Mouse (Mus musculus) mesoderm, embryonic 11.5 days (tissue): ENCODE results near the gene Sh3rf1.
A peak's percentile ranks its signal among the peaks of the same experiment; 100 is the strongest.

Experiments
- DNase-seq: peaks from one replicate; pipeline ENCODE4 v3.0.0-alpha.2; 2012; ENCODE audit warnings: low read depth, low spot score

Sh3rf1 gene

GRCm38 (mm10) chr8:61223729-61224379, at the start of gene Sh3rf1:
Gene Sh3rf1 (plus strand): TSS chr8:61223872.
- peak; percentile 71 for DNase-seq

- DNase-seq: peak; percentile 35
Measured at GRCm38 (mm10) chr8:61173921-61174492, 49.7 kb upstream of the Sh3rf1 start.

GRCm38 (mm10) chr8:61175876-61176275, 47.8 kb upstream of the Sh3rf1 start:
- no peak for DNase-seq

- no peak for DNase-seq
Measured at GRCm38 (mm10) chr8:61177680-61178593, 45.7 kb upstream of the Sh3rf1 start.

- DNase-seq: no peak
Measured at GRCm38 (mm10) chr8:61178594-61179140, 45.0 kb upstream of the Sh3rf1 start.

- DNase-seq: no peak
Measured at GRCm38 (mm10) chr8:61181592-61181991, 42.1 kb upstream of the Sh3rf1 start.

GRCm38 (mm10) chr8:61182020-61182419, 41.7 kb upstream of the Sh3rf1 start:
- DNase-seq: no peak

GRCm38 (mm10) chr8:61185274-61186198, 38.1 kb upstream of the Sh3rf1 start:
- no peak for DNase-seq

- DNase-seq: no peak
Measured at GRCm38 (mm10) chr8:61194306-61194925, 29.3 kb upstream of the Sh3rf1 start.

- no peak for DNase-seq
Measured at GRCm38 (mm10) chr8:61200254-61200887, 23.3 kb upstream of the Sh3rf1 start.

GRCm38 (mm10) chr8:61203035-61203826, 20.4 kb upstream of the Sh3rf1 start:
- no peak for DNase-seq

- DNase-seq: no peak
Measured at GRCm38 (mm10) chr8:61206876-61207275, 16.8 kb upstream of the Sh3rf1 start.

GRCm38 (mm10) chr8:61207636-61208035, 16.0 kb upstream of the Sh3rf1 start:
- DNase-seq: no peak

- no peak for DNase-seq
Measured at GRCm38 (mm10) chr8:61208719-61209118, 15.0 kb upstream of the Sh3rf1 start.

- no peak for DNase-seq
Measured at GRCm38 (mm10) chr8:61210836-61211235, 12.8 kb upstream of the Sh3rf1 start.

GRCm38 (mm10) chr8:61215081-61215819, 8.4 kb upstream of the Sh3rf1 start:
- DNase-seq: no peak

- no peak for DNase-seq
Measured at GRCm38 (mm10) chr8:61217017-61217416, 6.7 kb upstream of the Sh3rf1 start.

- no peak for DNase-seq
Measured at GRCm38 (mm10) chr8:61217426-61217825, 6.2 kb upstream of the Sh3rf1 start.

- no peak for DNase-seq
Measured at GRCm38 (mm10) chr8:61218439-61218838, 5.2 kb upstream of the Sh3rf1 start.
